Mouse (Mus musculus): ENCODE results near the gene Gadd45b. TPM values are rescaled to one million over a fixed set of nuclear protein-coding genes. Genes with fewer than 3 reads are reported as not detected.
A peak's percentile ranks its signal among the peaks of the same experiment; 100 is the strongest.

Gadd45b gene
- total and polyA plus RNA-seq, 3 experiments, result 14.9 to 52.5 (median 24.4) TPM

DNA sequence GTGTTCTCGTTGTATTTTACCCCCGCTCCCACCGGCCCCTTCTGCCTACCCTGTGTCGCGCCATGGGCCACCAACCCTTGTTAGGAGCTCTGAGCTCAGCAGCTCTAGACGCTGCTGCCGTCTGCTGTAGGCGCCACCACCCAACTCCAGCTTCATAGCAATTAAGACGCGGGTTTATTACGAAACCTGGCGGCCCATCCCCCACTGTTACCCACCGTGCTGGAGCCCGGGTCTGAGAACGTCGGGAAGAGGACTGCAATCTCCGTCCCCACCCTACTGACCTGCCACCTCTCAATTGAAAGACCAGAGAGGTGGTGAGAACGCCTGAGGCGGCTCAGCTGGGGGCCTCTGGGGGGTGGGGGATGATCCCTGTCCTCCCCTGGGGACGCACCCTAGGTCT lies 2.3 kb downstream of the Gadd45b start (continued):
- TF ChIP-seq ELF1 (IDR thresholded peaks at IDR 0.05; ENCODE audit: low read depth, low read length) (0 out of 2 replicates have a peak, but pooled peaks have one; percentile 16), NELFE (IDR thresholded peaks at IDR 0.05; ENCODE audit: low read depth, low read length) (no peak), SMC3 (IDR thresholded peaks at IDR 0.05; ENCODE audit: low read depth, low read length) (no peak), MYC (IDR thresholded peaks at IDR 0.05; ENCODE audit: low read depth, low read length) (no peak), E2F4 (IDR thresholded peaks at IDR 0.05; ENCODE audit: insufficient replicate concordance, low read depth, low read length) (no peak), PAX5 (IDR thresholded peaks at IDR 0.05; ENCODE audit: low read length) (no peak)

DNA sequence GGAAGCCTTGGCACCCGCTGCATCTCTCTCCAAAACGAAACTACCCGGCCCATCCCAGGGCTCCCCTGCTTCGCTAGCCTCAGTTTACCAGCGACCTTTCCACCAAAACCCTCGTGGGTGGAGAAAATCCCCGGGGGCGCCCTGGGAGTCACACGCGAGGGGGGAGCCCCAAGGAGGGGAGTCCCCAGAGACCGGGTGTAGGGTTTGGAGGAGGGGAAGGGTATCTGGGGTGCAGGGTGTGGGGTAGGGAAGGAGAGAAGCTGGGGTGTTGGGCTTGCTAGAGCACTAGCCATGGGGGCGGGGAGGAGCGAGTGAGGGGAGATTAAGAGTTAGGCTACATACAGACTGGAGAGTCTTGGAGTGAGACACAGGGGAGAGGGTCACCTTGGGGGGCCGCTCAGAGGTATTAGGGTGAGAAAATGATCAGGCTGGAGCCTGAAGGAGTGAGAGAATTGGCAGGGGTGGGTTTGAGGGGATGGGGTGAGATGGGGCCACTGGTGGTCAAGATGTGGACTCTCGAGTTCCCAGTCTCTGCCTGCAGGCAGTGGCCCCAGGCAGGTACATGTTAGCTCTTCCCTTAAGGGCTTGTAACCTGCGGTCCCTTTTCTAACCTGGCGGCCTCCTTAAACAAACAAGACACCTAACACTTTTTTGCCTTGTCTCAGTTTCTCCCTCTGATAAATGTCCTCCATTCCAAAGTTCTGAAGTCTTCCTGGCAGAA lies 3.0 kb downstream of the Gadd45b start:
- H3K9ac ChIP-seq (ENCODE audit: insufficient read depth, low read depth), result no peak overlapping the region
- DNase-seq (ENCODE audit: extremely low read depth), result no peak
- peaks cover 34 to 79% of the 10 kb centered on the region in 2 experiments for H3K4me1 ChIP-seq (ENCODE audit: control insufficient read depth in 1 of 2, insufficient read depth in 2 of 2)
- dilution Hi-C loops (cut with MboI; ENCODE audit: extremely low pct_ligation_motif_present, extremely low pct_unique_long_range_greater_than_20kb, low sequenced_read_pairs) (no loop called here), in situ Hi-C loops (cut with MboI; ENCODE audit: low pct_ligation_motif_present, low pct_unique_long_range_greater_than_20kb, low sequenced_read_pairs) (loop anchor here (5.0 kb wide), 1 partner anchor 34 kb away; no protein-coding TSS in a partner anchor)
- H3K79me2 ChIP-seq (replicated peaks; ENCODE audit: control insufficient read depth, extremely low read depth, insufficient read depth, poor library complexity, severe bottlenecking), result peaks cover 9% of the 10 kb centered on the region
- H3K27ac ChIP-seq (ENCODE audit: insufficient read depth, low read depth), result no peak overlapping the region
- no peaks in the 10 kb centered on the region for H3K9me3 ChIP-seq (replicated peaks; ENCODE audit: low read length)
- H3K36me3 ChIP-seq (replicated peaks in 1 of 2; ENCODE audit: control insufficient read depth in 1 of 2, insufficient read depth in 1 of 2, low read length in 1 of 2), result peaks cover 3 to 14% of the 10 kb centered on the region in 2 experiments
- peak overlapping the region in 2 of 3 experiments; percentile 13 to 89 for H3K4me3 ChIP-seq (replicated peaks in 1 of 3; ENCODE audit: low read depth in 2 of 3, low read length in 2 of 3, poor library complexity in 1 of 3)
- H3K27me3 ChIP-seq (replicated peaks), result peaks cover 19% of the 10 kb centered on the region
- H3K4me2 ChIP-seq (ENCODE audit: insufficient read depth, low read depth, poor library complexity, severe bottlenecking), result peak overlapping the region; percentile 73
- no peak for TF ChIP-seq ZC3H11A (IDR thresholded peaks at IDR 0.05; ENCODE audit: low read depth, low read length)
- peak; percentile 40; the same call in 1 of the 2 replicates for TF ChIP-seq IRF4 (IDR thresholded peaks at IDR 0.05; ENCODE audit: low read depth, low read length)
- TF ChIP-seq CHD2 (IDR thresholded peaks at IDR 0.05; ENCODE audit: low read length), result peak; percentile 67; the same call in 1 of the 2 replicates
- no peak for TF ChIP-seq ZKSCAN1 (IDR thresholded peaks at IDR 0.05; ENCODE audit: borderline replicate concordance, low read depth, low read length)
- no peak for TF ChIP-seq NELFE (IDR thresholded peaks at IDR 0.05; ENCODE audit: low read depth, low read length)
- no peak for TF ChIP-seq SIN3A (IDR thresholded peaks at IDR 0.05; ENCODE audit: low read length)
- TF ChIP-seq TBP (conservative IDR thresholded peaks at IDR 0.05; ENCODE audit: low read depth, low read length), result no peak
- TF ChIP-seq RCOR1 (conservative IDR thresholded peaks at IDR 0.05; ENCODE audit: low read depth, low read length), result no peak
- no peak for TF ChIP-seq JUND (conservative IDR thresholded peaks at IDR 0.05; ENCODE audit: low read depth, low read length)
- TF ChIP-seq MEF2A (IDR thresholded peaks at IDR 0.05; ENCODE audit: borderline replicate concordance, low read depth, low read length), result 0 out of 2 replicates have a peak, but pooled peaks have one; percentile 6
- no peak for TF ChIP-seq SMC3 (IDR thresholded peaks at IDR 0.05; ENCODE audit: low read depth, low read length)
- no peak for TF ChIP-seq GABPA (IDR thresholded peaks at IDR 0.05; ENCODE audit: insufficient replicate concordance, low read depth, low read length)
- TF ChIP-seq CTCF (conservative IDR thresholded peaks at IDR 0.05 in 1 of 2, IDR thresholded peaks at IDR 0.05 in 1 of 2; ENCODE audit: low read depth in 2 of 2, low read length in 2 of 2), result no peak
- 0 out of 2 replicates have a peak, but pooled peaks have one; percentile 58 for TF ChIP-seq MAZ (IDR thresholded peaks at IDR 0.05; ENCODE audit: low read depth, low read length)
- TF ChIP-seq MYC (IDR thresholded peaks at IDR 0.05; ENCODE audit: low read depth, low read length), result no peak
- TF ChIP-seq USF1 (IDR thresholded peaks at IDR 0.05; ENCODE audit: low read depth, low read length), result no peak
- TF ChIP-seq E2F4 (IDR thresholded peaks at IDR 0.05; ENCODE audit: insufficient replicate concordance, low read depth, low read length), result no peak
- no peak for TF ChIP-seq MAX (IDR thresholded peaks at IDR 0.05; ENCODE audit: low read length)
- peak; percentile 45; the same call in 1 of the 2 replicates for TF ChIP-seq BHLHE40 (IDR thresholded peaks at IDR 0.05; ENCODE audit: low read depth, low read length)
- TF ChIP-seq PAX5 (IDR thresholded peaks at IDR 0.05; ENCODE audit: low read length), result no peak
- no peak for TF ChIP-seq TCF12 (IDR thresholded peaks at IDR 0.05; ENCODE audit: low read depth, low read length)
- no peak for TF ChIP-seq JUN (IDR thresholded peaks at IDR 0.05; ENCODE audit: insufficient read depth, low read depth, low read length)
- no peak for TF ChIP-seq HCFC1 (IDR thresholded peaks at IDR 0.05; ENCODE audit: low read depth, low read length)
- TF ChIP-seq RAD21 (IDR thresholded peaks at IDR 0.05; ENCODE audit: low read depth, low read length), result no peak
- no peak for TF ChIP-seq EP300 (IDR thresholded peaks at IDR 0.05; ENCODE audit: low read length)
- TF ChIP-seq USF2 (conservative IDR thresholded peaks at IDR 0.05; ENCODE audit: low read depth, low read length), result no peak
- TF ChIP-seq MXI1 (IDR thresholded peaks at IDR 0.05; ENCODE audit: low read depth, low read length), result no peak
- peak; percentile 50; the same call in 1 of the 2 replicates for TF ChIP-seq ETS1 (conservative IDR thresholded peaks at IDR 0.05; ENCODE audit: low read depth, low read length)
- peak; percentile 9; the same call in 1 of the 2 replicates for TF ChIP-seq ZNF384 (IDR thresholded peaks at IDR 0.05; ENCODE audit: low read depth, low read length)
- no peak for TF ChIP-seq UBTF (IDR thresholded peaks at IDR 0.05; ENCODE audit: low read depth, low read length)
- no peak for TF ChIP-seq MAFK (IDR thresholded peaks at IDR 0.05; ENCODE audit: insufficient replicate concordance, low read length)
- no peak for TF ChIP-seq KAT2A (IDR thresholded peaks at IDR 0.05; ENCODE audit: insufficient replicate concordance, low read length)
- TF ChIP-seq CHD1 (IDR thresholded peaks at IDR 0.05; ENCODE audit: low read depth, low read length), result no peak
- TF ChIP-seq ELF1 (IDR thresholded peaks at IDR 0.05; ENCODE audit: low read depth, low read length), result no peak

All from CH12.LX (cell line).